Mouse (Mus musculus): Measurements from ENCODE around the gene Zc3h4.

DNA sequence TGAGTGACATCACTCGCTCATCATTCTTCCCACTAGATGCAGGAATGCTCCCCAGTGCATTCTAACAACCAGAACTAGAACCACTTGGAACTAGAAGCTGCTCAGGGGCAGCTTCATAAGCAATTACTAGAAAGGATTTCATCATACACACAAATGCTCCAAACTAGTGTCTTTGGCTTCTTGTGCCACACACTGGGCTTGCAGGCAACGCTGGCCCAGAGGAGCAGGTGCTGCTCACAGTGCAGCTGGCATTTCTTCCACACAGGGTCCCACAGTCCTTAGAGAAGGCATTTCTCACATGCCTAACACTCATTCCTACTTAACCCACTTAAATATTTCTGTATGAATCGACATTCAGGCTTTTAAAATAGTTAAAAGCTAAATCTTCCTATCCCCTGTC lies 43.1 kb upstream of the Zc3h4 start:
- TF ChIP-seq POLR2A (IDR thresholded peaks at IDR 0.05; ENCODE audit: insufficient read length, low read depth) (no peak), USF1 (IDR thresholded peaks at IDR 0.05; ENCODE audit: low read depth) (no peak), CEBPB (IDR thresholded peaks at IDR 0.05; ENCODE audit: insufficient read depth, poor library complexity, severe bottlenecking) (peak; percentile 65; the same call in 1 of the 2 replicates)
